Mouse (Mus musculus) neural tube, postnatal 0 days (tissue): ENCODE data around the gene Gm10518. TPM values are rescaled to one million over a fixed set of nuclear protein-coding genes. Genes with fewer than 3 reads are reported as not detected.

Source experiments
- polyA plus RNA-seq: library from polyadenylated mRNA; unstranded; fragments of >200 nt; fragmentation: Nextera tagmentation; extraction: Ambion mirVana; gene quantifications from 2 replicates; pipeline ENCODE4 v1.2.1, GENCODE M21; 2015

Gm10518 gene
- polyA plus RNA-seq: 0.17 TPM in 1 of 2 replicates, not detected in the other

GRCm38 (mm10) chr1:179802610-179803512, at the start of gene Gm10518:
Gene Gm10518 (plus strand): TSS chr1:179803376.

GRCm38 (mm10) chr1:179803513-179804139, 450 bp downstream of the Gm10518 start, which contains the start of gene Ahctf1:
Gene Ahctf1 (minus strand): TSS chr1:179803680.

Other genes starting within 250 kb of the Gm10518 start
- gene Sccpdh, start 135.2 kb upstream of the Gm10518 start, polyA plus RNA-seq: 186 and 194 TPM in 2 replicates
- gene Kif28, start 58.1 kb upstream of the Gm10518 start, polyA plus RNA-seq: not detected in 2 replicates
- gene Ahctf1, start 304 bp downstream of the Gm10518 start, polyA plus RNA-seq: 10.4 and 10.6 TPM in 2 replicates
- 30.7 and 36.1 TPM in 2 replicates for gene Cdc42bpa, start 157.1 kb downstream of the Gm10518 start, polyA plus RNA-seq